Mouse (Mus musculus) ZHBTc4 (cell line): ENCODE data around the gene Igsf9.

Experiments used
- DNase-seq: peaks from one replicate; pipeline ENCODE4 v3.0.0-alpha.2; 2011; ENCODE audit warnings: low read depth, low spot score

Igsf9 gene

DNA sequence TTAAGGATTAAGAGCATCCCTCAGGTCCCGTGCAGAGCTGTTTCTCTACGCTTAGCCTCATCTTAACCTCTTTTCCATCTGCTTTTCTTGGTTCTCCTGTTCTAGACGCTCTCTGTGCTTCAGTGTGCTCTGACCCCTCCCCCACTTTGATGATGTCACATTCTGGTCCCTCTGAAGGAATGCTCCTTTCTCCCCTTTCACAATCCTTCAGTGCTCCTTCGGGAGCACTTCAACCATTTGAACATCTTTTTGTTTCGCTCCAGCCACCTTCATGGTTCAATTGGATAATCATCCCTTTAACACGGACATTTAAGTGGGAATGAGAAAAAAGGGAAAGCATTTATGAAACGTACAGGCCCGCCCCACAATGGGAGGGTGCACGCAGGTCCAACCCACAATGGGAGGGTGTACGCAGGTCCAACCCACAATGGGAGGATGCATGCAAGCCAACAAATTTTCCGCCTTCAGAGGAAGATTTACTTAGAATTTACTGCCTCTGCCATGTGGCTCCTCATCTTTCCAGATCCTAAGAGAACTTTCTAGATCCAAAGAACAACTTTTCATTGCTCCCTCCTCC lies 13.2 kb upstream of the Igsf9 start:
- DNase-seq = peak; percentile 85

DNA sequence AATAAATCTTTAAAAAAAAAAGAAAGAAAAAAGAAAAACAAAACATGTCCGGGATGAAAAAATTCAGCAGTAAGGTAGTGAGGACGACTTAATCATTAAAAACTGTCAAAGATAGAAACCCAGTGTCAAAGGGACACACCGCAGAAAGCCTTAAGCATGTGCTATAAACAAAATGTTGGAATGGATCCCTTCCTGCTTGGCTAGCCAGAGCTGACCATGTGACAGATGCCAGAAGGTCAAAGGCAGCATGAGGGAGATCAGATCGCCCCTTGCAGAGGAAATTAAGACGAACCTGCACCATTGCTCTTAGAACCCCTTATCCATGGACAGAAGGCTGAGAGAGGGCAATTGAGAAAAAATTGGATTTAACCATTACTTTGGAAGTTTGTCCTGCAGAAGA lies 12.2 kb upstream of the Igsf9 start:
- DNase-seq = no peak

DNA sequence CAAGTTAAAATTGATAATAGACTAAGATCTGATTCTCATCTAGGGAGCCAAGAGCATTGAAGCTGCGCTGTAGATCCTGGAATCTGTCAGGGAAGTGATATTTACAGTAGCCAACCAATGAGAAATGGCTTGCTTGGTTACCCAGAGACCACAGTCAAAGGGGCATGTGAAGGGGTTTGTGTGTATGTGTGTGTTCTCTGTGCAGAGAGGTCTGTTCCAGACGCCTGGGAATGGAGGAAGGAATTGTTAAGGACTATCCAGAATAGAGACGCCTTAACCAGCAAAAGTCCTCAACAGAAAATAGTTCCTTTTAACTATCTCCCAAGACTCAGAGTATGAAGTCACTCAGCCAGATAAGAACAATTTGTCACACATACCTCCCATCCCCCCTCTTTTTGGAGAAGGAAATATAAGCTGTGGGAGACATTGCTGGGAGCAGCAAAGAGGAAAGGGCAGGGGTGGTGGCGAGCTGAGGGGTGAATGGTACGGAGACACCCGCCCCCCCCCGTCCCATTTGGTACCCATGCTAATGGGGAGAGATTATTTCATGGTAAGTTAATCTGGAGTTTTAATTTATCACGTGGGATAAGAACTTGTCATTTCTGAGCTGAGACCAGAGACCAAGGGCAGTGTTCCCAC lies 11.7 kb upstream of the Igsf9 start:
- no peak for DNase-seq

DNA sequence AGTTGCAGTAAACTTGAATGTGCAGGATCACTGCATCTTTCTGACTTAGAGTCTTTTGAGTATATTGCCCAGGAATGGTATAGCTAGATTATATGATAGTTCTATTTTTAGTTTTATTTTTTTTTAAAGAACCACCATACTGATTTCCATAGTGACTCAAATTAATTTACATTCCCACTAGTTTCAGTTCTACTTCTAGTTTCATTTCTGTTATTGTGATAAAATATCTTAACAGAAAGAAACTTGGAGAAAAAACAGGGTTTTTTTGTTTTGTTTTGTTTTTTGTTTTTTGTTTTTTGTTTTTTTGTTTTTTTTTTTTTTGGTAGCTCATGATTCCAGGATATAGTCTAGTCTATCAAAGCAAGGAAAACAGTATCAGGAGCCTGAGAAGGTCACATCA lies 8.7 kb upstream of the Igsf9 start:
- DNase-seq = no peak

DNA sequence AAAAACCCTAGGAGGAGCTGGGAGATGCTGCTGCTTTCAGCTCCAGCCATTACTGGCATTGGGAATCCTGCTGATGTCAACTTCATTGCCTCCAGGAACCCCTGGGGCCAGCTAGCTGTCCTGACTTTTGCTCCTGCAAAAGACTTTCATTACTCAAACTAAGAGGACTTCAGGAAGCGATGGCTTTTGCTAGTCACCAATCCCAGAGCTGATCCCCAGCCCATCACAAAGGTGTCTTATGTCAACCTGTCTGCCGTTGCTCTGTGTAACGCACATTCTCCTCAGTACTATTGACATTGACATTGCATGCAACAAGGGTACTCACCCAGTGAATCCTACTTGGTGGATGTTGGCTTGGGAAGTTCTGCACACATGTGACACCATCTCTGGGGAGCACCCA lies 7.4 kb upstream of the Igsf9 start:
- no peak for DNase-seq

DNA sequence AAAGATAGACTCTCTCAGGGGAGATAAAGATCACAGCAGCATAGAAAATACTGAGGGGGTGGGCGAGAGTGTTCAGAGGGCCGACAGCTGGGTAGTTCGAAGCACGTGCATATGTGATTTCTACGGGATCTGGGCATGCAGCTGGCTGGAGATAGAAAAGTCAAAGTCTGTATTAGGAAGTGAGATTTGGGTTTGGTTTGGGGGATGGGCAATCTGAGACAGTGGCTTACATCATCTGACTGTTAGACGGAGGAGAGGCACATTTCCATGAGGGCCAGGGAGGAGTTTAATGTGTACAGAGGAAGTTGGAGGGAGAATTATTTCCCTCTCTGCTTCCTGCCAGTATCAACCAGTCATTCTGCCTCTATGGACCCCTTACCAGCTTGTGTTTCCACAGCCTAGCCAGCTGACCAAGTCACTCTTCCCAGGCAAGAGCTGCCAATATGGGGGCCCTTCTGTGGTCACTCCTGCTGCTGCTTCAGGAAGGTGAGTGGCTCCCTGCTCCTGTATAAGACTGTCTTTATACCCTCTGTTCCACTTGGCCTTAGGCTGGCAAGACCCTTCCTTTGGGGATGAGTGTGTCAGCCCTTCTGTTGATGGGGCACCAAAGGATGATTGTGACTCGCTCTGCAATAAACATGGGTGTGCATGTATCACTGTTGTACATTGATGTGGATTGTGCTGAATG lies 6.4 kb upstream of the Igsf9 start, which contains the start of gene Slamf9:
Gene Slamf9 (plus strand): TSS at position 305 of the 688 bp plus-strand sequence.
- DNase-seq = no peak

DNA sequence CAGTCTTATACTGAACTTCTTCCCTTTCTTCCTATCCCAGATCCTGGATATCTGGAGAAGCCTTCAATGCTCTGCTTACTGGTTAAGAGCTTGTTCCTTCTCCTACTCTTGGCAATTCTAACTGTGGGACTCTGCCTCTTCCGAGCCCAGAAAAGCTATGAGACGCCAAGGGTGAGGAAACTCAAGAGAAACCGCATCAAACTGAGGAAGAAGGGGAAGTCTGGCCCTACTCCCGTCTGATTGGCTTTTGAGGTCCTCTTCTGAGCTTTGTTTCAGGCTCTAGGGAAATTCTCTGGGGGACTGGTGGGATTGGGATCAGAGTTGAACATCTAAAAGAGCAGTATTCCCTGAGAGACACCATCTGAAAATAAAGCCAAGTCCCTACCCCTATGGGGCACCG lies 3.6 kb upstream of the Igsf9 start:
- no peak for DNase-seq

DNA sequence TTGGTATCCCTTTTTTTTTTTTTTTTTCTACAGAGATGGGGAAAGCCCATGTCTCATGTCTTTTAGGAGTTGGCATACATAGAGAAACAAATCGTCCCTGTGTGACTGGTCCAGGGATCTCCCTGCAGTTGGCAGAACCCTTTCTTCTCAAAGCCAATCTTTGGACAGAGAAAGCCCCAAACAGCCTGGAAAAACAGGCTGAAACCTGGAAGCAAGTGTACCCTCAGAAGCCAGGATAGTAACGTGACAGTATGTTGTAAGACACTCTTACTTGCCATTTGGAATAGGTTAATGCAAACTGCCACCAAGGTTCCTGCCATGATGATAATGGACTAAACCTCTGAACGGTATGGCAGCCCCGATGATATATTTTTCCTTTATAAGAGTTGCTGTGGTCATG lies 1.2 kb upstream of the Igsf9 start:
- DNase-seq = no peak

DNA sequence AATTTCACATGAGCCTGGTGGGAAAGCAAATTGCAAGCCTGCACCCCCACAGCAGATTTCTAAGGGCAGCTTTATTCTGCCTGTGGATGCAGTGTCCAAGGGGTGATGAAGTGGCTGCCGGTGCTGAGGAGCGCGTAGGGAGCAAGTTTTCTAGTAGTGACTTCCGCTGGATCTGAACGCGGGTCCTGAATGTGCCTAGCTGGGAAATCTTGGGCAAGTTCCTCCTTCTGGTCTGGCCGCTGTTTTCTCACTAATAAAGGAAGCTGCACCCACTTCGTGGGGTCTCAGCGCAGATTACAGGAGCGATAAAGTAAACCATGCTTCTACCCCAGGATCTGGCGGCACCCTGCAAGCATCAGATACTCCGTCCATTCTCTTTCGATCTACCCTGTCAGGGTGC lies 477 bp upstream of the Igsf9 start:
- no peak for DNase-seq

DNA sequence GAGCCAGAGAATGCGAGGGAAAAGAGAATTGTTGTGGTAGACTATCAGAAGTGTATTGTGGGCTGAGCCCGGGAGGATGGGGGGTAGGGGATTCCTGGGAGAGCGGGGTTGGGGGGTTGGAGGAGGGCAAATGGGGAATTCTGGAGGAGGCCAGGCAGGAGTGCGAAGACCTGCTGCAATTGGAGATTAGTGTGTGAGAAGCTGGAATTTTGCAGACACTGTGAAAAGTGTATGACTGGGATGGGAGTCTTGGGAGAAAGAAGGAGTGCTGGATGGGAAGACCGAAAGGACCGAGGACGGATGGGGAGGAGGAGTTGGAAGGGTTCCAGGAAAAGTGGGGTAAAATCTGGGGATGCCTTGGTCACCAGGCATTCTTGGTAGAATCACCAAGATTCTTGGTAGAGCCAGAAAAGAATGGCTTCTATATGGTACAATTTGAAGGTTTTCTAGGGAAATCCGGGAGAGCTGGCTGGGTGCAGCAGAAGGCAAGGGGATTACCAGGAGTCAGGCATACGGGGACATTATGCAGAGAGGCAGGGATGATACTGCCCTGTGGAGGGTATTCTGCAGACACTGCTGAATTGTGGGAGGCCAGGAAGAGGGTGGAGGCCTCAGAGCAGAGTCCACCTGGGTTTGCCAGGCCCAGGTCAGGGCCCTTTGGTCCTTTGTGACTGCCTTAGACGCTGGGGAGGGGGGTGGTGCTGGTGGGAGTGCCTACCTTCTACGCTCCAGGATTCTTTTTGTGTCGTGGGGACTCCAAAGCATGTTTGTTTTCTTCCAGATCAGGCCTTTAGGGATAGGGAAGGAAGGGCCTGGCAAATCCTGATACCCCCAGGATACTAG lies 1.2 kb downstream of the Igsf9 start:
- DNase-seq = no peak

DNA sequence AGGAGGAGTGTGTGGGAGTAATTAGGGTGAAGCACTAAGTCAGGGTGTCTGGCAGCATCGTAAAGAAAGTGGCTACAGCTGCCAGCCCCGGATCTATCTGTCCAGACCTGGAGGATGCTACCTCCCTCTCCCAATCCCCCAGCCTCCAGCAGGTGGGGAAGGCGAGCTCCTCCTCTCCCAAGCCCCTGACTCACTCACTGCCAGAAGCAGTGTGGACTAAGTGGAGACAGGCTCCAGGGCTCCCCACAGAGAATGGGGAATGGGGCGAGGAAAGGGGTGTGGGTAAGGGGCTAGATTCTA lies 1.7 kb downstream of the Igsf9 start:
- DNase-seq = no peak

DNA sequence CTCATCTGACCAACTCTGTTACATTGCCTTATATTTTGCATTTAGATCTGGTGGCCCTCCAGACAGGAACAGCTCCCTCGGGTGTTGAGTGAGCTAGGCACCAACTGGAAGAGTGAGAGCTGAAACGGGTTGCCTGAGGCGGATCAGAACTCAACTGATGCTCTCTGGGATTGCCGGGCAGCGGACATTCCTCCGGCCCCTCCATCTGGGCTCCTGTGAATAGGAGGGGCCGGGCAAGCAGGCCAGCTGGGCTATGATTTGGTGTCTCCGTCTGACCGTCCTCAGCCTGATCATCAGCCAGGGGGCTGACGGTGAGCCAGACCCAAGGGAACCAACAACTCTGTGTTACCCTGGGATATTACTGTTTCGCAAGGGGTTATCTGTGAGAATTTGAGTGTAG lies 2.6 kb downstream of the Igsf9 start:
- no peak for DNase-seq

DNA sequence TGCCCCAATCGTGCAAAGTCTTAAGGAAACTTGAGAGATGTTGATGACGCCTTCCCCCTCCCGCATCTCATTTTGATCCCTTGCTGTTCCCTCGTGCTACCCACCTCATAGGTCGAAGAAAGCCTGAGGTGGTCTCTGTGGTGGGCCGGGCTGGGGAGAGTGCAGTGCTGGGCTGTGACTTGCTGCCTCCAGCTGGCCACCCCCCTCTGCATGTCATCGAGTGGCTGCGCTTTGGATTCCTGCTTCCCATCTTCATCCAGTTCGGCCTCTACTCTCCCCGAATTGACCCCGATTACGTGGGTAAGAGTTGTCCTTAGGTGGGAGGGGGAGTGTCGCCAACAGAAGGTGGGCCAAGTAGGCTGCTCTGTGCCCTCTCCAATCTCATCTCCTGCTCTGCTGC lies 3.1 kb downstream of the Igsf9 start:
- no peak for DNase-seq

DNA sequence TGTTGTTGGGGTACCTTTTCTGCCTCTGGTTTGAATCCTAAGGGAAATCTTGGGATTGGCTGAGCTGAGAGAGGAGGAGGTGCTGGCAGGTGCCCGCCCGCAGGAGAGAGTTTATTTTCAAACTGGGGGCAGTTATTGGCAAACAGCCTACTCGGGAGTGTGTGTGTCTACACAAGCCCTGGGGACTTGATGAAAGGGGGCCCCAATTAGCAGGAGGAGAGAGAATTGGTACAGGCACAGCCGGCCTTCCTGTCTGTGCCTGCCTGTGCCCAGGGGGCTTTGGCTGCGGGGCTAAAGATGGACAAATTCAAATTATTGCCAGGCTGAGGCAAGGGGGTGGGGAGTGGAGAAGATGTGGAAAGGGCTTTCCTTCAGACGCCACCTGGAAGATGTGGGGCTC lies 4.2 kb downstream of the Igsf9 start:
- DNase-seq = no peak

DNA sequence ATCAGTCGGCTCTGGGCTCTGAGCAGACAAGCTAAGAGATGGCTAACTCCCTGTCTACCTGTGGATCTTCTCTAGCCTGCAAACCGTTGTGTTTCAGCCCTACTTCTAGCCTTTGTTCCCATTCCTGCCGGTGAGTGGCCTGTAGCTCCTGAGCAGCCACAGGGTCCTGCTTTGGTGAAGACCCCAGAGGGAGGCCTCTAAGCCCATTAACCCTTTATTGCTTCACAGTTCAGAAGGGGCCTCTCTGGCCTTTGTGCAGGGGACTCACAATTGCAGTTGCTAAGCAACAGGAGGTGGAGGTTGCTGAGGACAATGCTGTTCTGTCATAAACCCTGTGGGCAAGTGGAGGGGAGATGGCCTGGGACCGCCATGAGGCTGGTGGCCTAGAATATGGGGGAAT lies 4.6 kb downstream of the Igsf9 start:
- no peak for DNase-seq

DNA sequence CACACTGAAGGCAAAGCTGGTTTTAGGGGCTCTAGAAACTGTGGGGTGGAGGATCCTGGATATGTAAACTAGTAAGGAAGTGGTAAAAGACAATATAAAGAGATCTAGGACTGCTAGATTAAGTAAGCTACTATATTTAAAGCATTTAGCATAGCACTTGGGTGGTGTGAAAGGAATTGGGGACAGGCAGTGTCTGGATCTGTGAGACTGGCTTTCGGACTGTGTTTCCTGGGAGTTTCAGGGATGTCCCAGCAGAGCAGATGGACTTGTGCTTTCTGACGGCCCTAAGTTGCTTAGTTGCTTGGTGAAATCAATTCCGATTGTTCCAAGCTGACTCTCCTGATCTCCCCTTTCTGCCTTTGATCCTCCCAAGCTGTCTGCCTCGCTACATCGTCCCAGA lies 5.1 kb downstream of the Igsf9 start:
- no peak for DNase-seq

DNA sequence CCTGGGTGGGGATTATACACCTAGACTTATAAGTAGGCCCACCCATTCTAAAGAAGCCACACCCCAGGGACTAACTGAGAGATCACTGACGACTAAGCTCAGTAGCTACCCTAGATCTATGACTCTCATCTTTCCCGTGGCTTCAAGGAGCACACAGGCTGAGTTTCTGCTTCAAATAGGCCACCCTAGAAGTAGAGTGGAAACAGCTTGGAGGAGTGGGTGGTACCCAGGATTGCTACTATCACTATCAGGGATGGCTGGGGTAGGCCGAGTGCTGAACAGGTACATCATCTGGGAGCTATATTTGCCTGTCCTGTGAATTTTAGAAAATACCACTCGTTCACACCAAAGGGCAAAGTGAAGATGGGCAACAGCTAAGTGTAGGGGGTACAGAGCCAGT lies 6.3 kb downstream of the Igsf9 start:
- DNase-seq = no peak

DNA sequence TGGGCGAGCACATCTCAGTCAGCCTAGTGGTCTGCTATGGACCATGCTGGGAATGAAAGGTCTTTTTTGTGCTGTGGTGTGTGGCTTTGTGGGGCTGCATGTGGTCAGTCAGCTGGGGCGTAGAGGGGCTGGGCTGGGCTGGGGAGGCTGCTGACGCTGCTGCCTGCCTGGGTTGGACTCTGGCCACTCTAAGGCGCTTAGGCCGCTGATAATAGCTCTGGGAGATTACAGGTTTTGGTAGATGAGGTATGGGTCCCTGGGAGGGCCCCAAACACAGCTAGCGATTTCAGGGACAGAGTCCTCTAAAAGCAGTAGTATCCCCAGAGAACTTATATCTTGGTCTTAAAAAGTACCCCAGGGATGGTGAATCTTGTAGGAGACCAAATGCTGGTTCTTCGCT lies 7.2 kb downstream of the Igsf9 start:
- DNase-seq = no peak

DNA sequence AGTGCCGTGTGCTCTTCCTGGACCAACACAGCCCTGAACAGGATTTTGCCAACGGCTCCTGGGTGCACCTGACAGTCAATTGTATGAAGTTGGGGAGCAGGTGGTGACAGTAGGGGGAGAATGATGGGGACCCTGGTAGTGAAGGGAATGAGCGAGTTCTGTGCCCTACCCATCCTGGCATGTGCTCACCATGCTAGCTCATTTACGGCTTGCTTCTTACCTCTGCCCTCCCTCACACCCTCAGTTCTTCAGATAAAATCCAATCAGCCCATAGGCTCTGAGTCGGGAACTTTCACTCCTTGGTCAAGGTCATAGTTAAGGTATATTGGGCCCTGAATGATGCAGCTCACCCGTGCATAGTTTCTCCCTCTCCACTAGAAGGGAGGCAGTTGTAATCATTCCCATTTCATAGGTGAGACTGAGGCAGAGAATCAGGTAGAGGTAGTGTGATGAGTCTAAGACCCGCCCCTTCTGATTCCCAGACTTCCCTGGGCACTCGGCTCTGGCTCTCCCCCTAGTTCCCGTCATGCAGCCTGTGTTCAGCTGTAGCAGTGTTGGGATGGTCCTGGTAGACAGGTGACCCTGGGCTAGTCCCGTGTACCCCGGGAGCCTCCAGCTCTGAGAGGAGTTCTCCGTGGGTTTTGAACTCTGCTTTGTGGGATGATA lies 8.1 kb downstream of the Igsf9 start:
- no peak for DNase-seq

DNA sequence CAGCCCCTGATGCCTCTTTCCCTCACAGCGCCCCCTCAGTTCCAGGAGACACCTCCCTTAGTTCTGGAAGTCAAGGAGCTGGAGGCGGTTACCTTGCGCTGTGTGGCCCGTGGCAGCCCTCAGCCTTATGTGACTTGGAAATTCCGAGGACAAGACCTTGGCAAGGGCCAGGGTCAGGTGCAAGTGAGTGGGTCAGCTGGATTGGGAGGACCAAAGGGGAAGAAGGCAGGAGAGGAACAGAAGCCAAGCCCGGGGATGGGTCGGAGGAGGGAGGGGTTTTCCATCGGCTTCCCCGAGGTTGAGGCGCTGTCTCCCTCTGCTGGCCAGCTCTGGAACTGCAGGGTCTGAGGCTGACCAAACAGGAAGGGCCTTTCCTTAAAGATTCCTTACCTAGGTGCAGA lies 8.7 kb downstream of the Igsf9 start:
- peak; percentile 88 for DNase-seq

DNA sequence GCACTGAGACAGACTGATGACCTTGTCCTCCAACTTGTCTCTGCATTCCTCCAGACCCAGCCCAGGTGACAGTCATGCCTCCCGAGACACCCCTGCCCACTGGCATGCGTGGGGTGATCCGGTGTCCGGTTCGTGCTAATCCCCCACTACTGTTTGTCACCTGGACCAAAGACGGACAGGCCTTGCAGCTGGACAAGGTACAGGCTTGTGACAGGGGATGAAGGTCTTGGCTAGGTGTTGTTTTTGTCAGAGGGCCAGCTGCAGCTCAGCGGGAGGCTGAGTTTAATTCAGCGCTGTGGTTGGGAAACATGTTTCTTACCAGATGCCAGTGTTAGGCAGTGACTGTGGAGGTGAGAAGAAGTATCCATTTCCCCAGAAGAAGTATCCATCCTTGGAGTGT lies 10.5 kb downstream of the Igsf9 start:
- no peak for DNase-seq

DNA sequence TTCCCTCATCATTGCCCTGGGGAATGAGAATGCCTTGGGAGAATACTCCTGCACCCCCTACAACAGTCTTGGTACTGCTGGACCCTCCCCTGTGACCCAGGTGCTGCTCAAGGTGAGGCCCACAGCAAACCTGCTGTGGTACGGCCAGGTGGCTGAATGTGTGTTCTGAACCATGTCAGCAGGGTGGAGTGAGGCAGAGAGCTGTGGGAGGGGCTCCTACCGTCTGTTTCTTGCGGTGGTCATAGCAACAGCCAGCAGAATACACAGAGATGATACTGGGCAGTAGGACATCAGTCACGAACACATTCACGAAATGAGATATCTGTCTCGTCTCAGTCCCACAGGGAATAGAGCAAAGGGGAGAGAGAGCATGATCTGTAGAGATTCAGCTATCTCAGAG lies 11.9 kb downstream of the Igsf9 start:
- DNase-seq = no peak
